Comparison of ENCODE assay signal across 9 mouse cellular contexts in genomic region chr7:116247377-116247729, GRCm38 (mm10).
DNase-seq lines count a peak whose midpoint lies in the region; ATAC-seq and TF ChIP-seq lines count a peak whose summit lies in the region.
"Had no signal": no experiment of that assay in that cellular context is flagged by ENCODE, and none has a peak within 500 bp of the region (broad histone marks: within the 10 kb centered on the region; RNA-seq: fewer than 3 reads in every experiment).

No protein-coding gene starts in this region.

- ATAC-seq in forebrain, embryonic 12.5 days (ENCODE audit: low FRiP score), result no peak
- no peak for ATAC-seq in intestine, postnatal 0 days
- ATAC-seq in midbrain, embryonic 16.5 days, result no peak

- no peak overlapping the region for H3K9ac ChIP-seq in forebrain, embryonic 12.5 days
- no peak overlapping the region for H3K9ac ChIP-seq in intestine, postnatal 0 days (ENCODE audit: low read depth, low read length)
- no peak overlapping the region for H3K9ac ChIP-seq in midbrain, embryonic 16.5 days (ENCODE audit: low read depth, low read length)

- peak; percentile 50 for DNase-seq in forebrain, embryonic 10.5 days (ENCODE audit: extremely low spot score, low spot score)
- peak; percentile 43 for DNase-seq in thymus, postnatal 14 days
- DNase-seq in thymus, postnatal 25 days, result no peak
- DNase-seq in gastrocnemius, adult 18-20 months (ENCODE audit: low spot score), result no peak
- no peak for DNase-seq in right cerebral cortex, postnatal 10 days (ENCODE audit: low spot score in 2 of 2)

- peak; percentile 58 for TF ChIP-seq CTCF in intestine, postnatal 0 days (IDR thresholded peaks at IDR 0.05; ENCODE audit: low read depth)

- H3K36me3 ChIP-seq in forebrain, embryonic 10.5 days (replicated peaks), result peaks cover 7% of the 10 kb centered on the region
- H3K36me3 ChIP-seq in forebrain, embryonic 12.5 days (replicated peaks), result no peaks in the 10 kb centered on the region
- H3K36me3 ChIP-seq in intestine, postnatal 0 days (ENCODE audit: control insufficient read depth, insufficient read depth), result no peaks in the 10 kb centered on the region
- no peaks in the 10 kb centered on the region for H3K36me3 ChIP-seq in midbrain, embryonic 16.5 days (ENCODE audit: control insufficient read depth, insufficient read depth, low read length)

- H3K27ac ChIP-seq in forebrain, embryonic 10.5 days, result no peak overlapping the region
- no peak overlapping the region for H3K27ac ChIP-seq in forebrain, embryonic 12.5 days
- H3K27ac ChIP-seq in intestine, postnatal 0 days (ENCODE audit: low read depth, low read length), result no peak overlapping the region
- no peak overlapping the region for H3K27ac ChIP-seq in midbrain, embryonic 16.5 days (ENCODE audit: low read length)

- H3K4me2 ChIP-seq in forebrain, embryonic 12.5 days, result no peak overlapping the region
- H3K4me2 ChIP-seq in intestine, postnatal 0 days (replicated peaks; ENCODE audit: low read depth), result no peak overlapping the region
- H3K4me2 ChIP-seq in midbrain, embryonic 16.5 days (ENCODE audit: low read length), result peak overlapping the region; percentile 40

- H3K27me3 ChIP-seq in forebrain, embryonic 10.5 days (ENCODE audit: poor library complexity, severe bottlenecking), result no peaks in the 10 kb centered on the region
- H3K27me3 ChIP-seq in forebrain, embryonic 12.5 days, result no peaks in the 10 kb centered on the region
- H3K27me3 ChIP-seq in intestine, postnatal 0 days (replicated peaks; ENCODE audit: control insufficient read depth, insufficient read depth, low read length), result no peaks in the 10 kb centered on the region
- H3K27me3 ChIP-seq in midbrain, embryonic 16.5 days (ENCODE audit: control insufficient read depth, insufficient read depth, low read depth, low read length), result no peaks in the 10 kb centered on the region

- no peak overlapping the region for H3K4me3 ChIP-seq in forebrain, embryonic 10.5 days
- no peak overlapping the region for H3K4me3 ChIP-seq in forebrain, embryonic 12.5 days (replicated peaks)
- no peak overlapping the region for H3K4me3 ChIP-seq in intestine, postnatal 0 days (ENCODE audit: low read depth, low read length)
- no peak overlapping the region for H3K4me3 ChIP-seq in midbrain, embryonic 16.5 days (ENCODE audit: low read depth, low read length)

- H3K4me1 ChIP-seq in forebrain, embryonic 10.5 days, result peaks cover 40% of the 10 kb centered on the region
- peaks cover 30% of the 10 kb centered on the region for H3K4me1 ChIP-seq in forebrain, embryonic 12.5 days
- no peaks in the 10 kb centered on the region for H3K4me1 ChIP-seq in intestine, postnatal 0 days (replicated peaks; ENCODE audit: control insufficient read depth, insufficient read depth, low read length)
- H3K4me1 ChIP-seq in midbrain, embryonic 16.5 days (ENCODE audit: control insufficient read depth, insufficient read depth, low read length), result peaks cover 14% of the 10 kb centered on the region

- 16% methylated on average over 7 of the region's 7 CpGs for WGBS in forebrain, embryonic 10.5 days
- WGBS in forebrain, embryonic 12.5 days, result 8% methylated on average over 7 of the region's 7 CpGs
- WGBS in intestine, postnatal 0 days, result 12% methylated on average over 6 of the region's 7 CpGs
- WGBS in midbrain, embryonic 16.5 days, result 9% methylated on average over 5 of the region's 7 CpGs

- peaks cover 5% of the 10 kb centered on the region; the same call in 1 of the 2 replicates for H3K9me3 ChIP-seq in forebrain, embryonic 10.5 days
- H3K9me3 ChIP-seq in forebrain, embryonic 12.5 days, result no peaks in the 10 kb centered on the region
- no peaks in the 10 kb centered on the region for H3K9me3 ChIP-seq in intestine, postnatal 0 days (ENCODE audit: control insufficient read depth)
- H3K9me3 ChIP-seq in midbrain, embryonic 16.5 days (replicated peaks; ENCODE audit: control insufficient read depth, low read length, poor library complexity, severe bottlenecking), result no peaks in the 10 kb centered on the region
- H3K9me3 ChIP-seq: G1E had no signal

Comparison
In these comparisons a context has a peak if more than half of its experiments do, and no peak if none do; other contexts are left out.
1. DNase-seq: peak in forebrain, embryonic 10.5 days (single experiment) and thymus, postnatal 14 days (single experiment); none in thymus, postnatal 25 days (single experiment), gastrocnemius, adult 18-20 months (single experiment) and right cerebral cortex, postnatal 10 days (0 of 2).